Mouse (Mus musculus) heart, adult 2 months (tissue): ENCODE measurements around the gene Ahcyl2.

Experiments
- CTCF ChIP-seq: fragments of 200-600 bp; IDR thresholded peaks from 2 replicates; pipeline ENCODE4 v1.8.1; 2022; ENCODE audit warnings: antibody characterized with exemption, mild to moderate bottlenecking, moderate library complexity
- POLR2A ChIP-seq: fragments of 200-500 bp; IDR thresholded peaks from 2 replicates; pipeline ENCODE4 v1.6.1; 2011; ENCODE audit warnings: mild to moderate bottlenecking, low read depth, low read length, control low read depth; ENCODE audit not compliant: insufficient read depth

DNA sequence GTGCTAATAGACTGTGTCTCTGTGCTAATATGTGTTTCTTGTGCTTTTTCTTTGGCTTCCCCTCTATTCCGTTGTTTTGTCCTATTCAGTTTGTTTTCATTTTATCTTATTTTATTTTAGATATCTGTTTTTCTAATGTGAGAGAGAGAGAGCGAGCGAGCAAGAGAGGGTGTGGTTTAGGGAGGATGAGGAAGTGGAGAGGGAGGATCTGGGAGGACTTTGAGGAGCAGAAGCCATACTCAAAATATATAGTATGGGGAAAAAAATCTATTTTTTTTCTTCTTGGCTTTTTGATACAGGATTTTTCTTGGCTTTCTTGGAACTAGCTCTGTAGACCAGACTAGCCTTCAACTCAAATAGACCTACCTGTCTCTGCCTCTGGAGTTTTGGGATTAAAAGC lies 39.8 kb upstream of the Ahcyl2 start:
- no peak for TF ChIP-seq CTCF
- no peak for TF ChIP-seq POLR2A
